Mouse (Mus musculus): ENCODE results near the gene Ttll11. TPM values are rescaled to one million over a fixed set of nuclear protein-coding genes. Genes with fewer than 3 reads are reported as not detected.

Gene Ttll11
- polyA plus RNA-seq, 1 experiment from 2014 or later: 1.8 TPM

GRCm38 (mm10) chr2:35924947-35925346 lies 54.8 kb downstream of the Ttll11 start:
- Histone ChIP-seq H3K9me3 (replicated peaks) (no peaks in the 10 kb centered on the region), H3K4me2 (no peak overlapping the region), H3K4me1 (no peaks in the 10 kb centered on the region), H3K27me3 (no peaks in the 10 kb centered on the region), H3K27ac (no peak overlapping the region), H3K9ac (no peak overlapping the region), H3K36me3 (ENCODE audit: poor library complexity, severe bottlenecking) (no peaks in the 10 kb centered on the region), H3K4me3 (no peak overlapping the region)
- WGBS: 73% methylated on average over 4 of the region's 4 CpGs
- no peak for ATAC-seq

DNA sequence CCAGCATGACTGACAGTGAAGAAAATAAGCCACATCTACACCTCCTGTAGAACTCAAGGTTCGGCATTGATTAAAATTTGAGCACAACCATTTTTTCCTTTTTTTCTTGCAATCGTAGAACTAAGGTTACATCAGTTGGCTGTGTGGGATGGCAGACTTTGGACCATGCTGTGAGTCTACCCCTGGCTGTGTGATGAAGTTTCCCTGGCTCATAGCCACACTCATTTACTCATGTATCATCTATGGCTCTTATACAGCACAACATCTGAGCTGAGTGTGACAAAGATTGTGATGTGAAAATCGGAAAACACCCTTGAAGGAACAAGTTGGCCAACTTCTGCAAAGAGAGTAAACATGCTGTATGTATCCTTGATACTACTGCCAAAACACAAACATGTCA lies 56.8 kb downstream of the Ttll11 start:
- 83% methylated on average over 3 of the region's 3 CpGs for WGBS
- ATAC-seq: no peak

GRCm38 (mm10) chr2:35912090-35912489 lies 67.6 kb downstream of the Ttll11 start:
- no peaks in the 10 kb centered on the region for H3K36me3 ChIP-seq (ENCODE audit: poor library complexity, severe bottlenecking)
- 68% methylated on average over 4 of the region's 4 CpGs for WGBS
- H3K27me3 ChIP-seq: no peaks in the 10 kb centered on the region
- no peaks in the 10 kb centered on the region for H3K4me1 ChIP-seq
- H3K27ac ChIP-seq: no peak overlapping the region
- no peaks in the 10 kb centered on the region; the same call in 1 of the 2 replicates for H3K9me3 ChIP-seq (replicated peaks)
- H3K4me2 ChIP-seq: no peak overlapping the region
- no peak overlapping the region for H3K4me3 ChIP-seq
- ATAC-seq: no peak
- H3K9ac ChIP-seq: no peak overlapping the region

More for the DNA sequence above, 56.8 kb downstream of the Ttll11 start:
- Histone ChIP-seq H3K9ac (no peak overlapping the region), H3K9me3 (replicated peaks) (no peaks in the 10 kb centered on the region), H3K27me3 (no peaks in the 10 kb centered on the region), H3K4me2 (no peak overlapping the region), H3K27ac (no peak overlapping the region), H3K4me1 (no peaks in the 10 kb centered on the region), H3K4me3 (no peak overlapping the region), H3K36me3 (ENCODE audit: poor library complexity, severe bottlenecking) (no peaks in the 10 kb centered on the region)

GRCm38 (mm10) chr2:35911675-35912074 lies 68.0 kb downstream of the Ttll11 start:
- Histone ChIP-seq H3K4me1 (no peaks in the 10 kb centered on the region), H3K9ac (no peak overlapping the region), H3K4me3 (no peak overlapping the region), H3K27ac (no peak overlapping the region), H3K36me3 (ENCODE audit: poor library complexity, severe bottlenecking) (no peaks in the 10 kb centered on the region), H3K4me2 (no peak overlapping the region), H3K27me3 (no peaks in the 10 kb centered on the region), H3K9me3 (replicated peaks) (no peaks in the 10 kb centered on the region; the same call in 1 of the 2 replicates)
- 77% methylated on average over 1 of the region's 1 CpGs for WGBS
- ATAC-seq: no peak

GRCm38 (mm10) chr2:35910740-35911139 lies 69.0 kb downstream of the Ttll11 start:
- Histone ChIP-seq H3K36me3 (ENCODE audit: poor library complexity, severe bottlenecking) (no peaks in the 10 kb centered on the region), H3K4me3 (no peak overlapping the region), H3K4me1 (no peaks in the 10 kb centered on the region), H3K9me3 (replicated peaks) (no peaks in the 10 kb centered on the region; the same call in 1 of the 2 replicates), H3K9ac (no peak overlapping the region), H3K27ac (no peak overlapping the region), H3K27me3 (no peaks in the 10 kb centered on the region), H3K4me2 (no peak overlapping the region)
- 60% methylated on average over 9 of the region's 9 CpGs for WGBS
- ATAC-seq: no peak

GRCm38 (mm10) chr2:35909353-35909752 lies 70.4 kb downstream of the Ttll11 start:
- Histone ChIP-seq H3K36me3 (ENCODE audit: poor library complexity, severe bottlenecking) (no peaks in the 10 kb centered on the region), H3K4me3 (no peak overlapping the region), H3K27ac (no peak overlapping the region), H3K27me3 (no peaks in the 10 kb centered on the region), H3K4me1 (no peaks in the 10 kb centered on the region), H3K9ac (no peak overlapping the region), H3K4me2 (no peak overlapping the region), H3K9me3 (replicated peaks) (no peaks in the 10 kb centered on the region; the same call in 1 of the 2 replicates)
- 98% methylated on average over 4 of the region's 4 CpGs for WGBS
- ATAC-seq: no peak

- Histone ChIP-seq H3K4me1 (no peaks in the 10 kb centered on the region), H3K9ac (no peak overlapping the region), H3K36me3 (ENCODE audit: poor library complexity, severe bottlenecking) (no peaks in the 10 kb centered on the region), H3K27ac (no peak overlapping the region), H3K9me3 (replicated peaks) (no peaks in the 10 kb centered on the region; the same call in 1 of the 2 replicates), H3K4me3 (no peak overlapping the region), H3K4me2 (no peak overlapping the region), H3K27me3 (no peaks in the 10 kb centered on the region)
- no peak for ATAC-seq
- WGBS: 79% methylated on average over 6 of the region's 6 CpGs
Measured at GRCm38 (mm10) chr2:35907578-35907977, 72.1 kb downstream of the Ttll11 start.

DNA sequence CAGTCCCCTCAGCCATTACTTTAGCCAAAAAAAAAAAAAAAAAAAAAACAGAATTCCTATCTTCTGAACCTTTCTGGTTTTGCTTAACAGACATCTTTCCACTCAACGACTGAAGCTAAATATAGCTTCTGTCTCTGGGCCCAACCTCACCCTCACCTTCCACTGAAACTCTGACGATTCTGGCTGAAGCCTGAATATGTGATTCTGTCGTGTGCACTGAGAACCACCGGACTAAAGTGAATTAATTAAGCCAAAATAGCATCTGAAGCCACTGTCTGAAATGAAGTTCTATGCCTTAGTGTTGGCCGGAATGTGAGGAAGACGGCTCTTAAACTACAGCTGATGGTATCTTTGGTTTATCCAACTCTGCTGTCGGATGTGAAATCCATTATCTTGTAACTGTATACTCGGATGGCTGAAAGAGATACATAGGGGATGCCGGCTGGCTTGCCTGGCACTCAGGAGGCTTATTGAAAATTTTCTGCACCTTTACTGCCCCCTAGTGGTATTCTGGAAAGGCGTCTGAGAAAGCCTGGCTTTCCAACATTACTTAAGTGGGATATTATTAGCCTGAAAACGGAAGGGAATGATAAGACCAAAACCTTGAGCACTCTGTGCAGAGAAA lies 73.4 kb downstream of the Ttll11 start:
- Histone ChIP-seq H3K27me3 (no peaks in the 10 kb centered on the region), H3K9ac (no peak overlapping the region), H3K4me3 (no peak overlapping the region), H3K36me3 (ENCODE audit: poor library complexity, severe bottlenecking) (no peaks in the 10 kb centered on the region), H3K9me3 (replicated peaks) (no peaks in the 10 kb centered on the region; the same call in 1 of the 2 replicates), H3K4me2 (no peak overlapping the region), H3K27ac (no peak overlapping the region), H3K4me1 (no peaks in the 10 kb centered on the region)
- peak; percentile 79 for ATAC-seq
- WGBS: 22% methylated on average over 11 of the region's 11 CpGs

GRCm38 (mm10) chr2:35900845-35901244 lies 78.9 kb downstream of the Ttll11 start:
- no peak overlapping the region for H3K27ac ChIP-seq
- H3K9ac ChIP-seq: no peak overlapping the region
- no peaks in the 10 kb centered on the region for H3K4me1 ChIP-seq
- WGBS: 85% methylated on average over 2 of the region's 2 CpGs
- no peaks in the 10 kb centered on the region for H3K9me3 ChIP-seq (replicated peaks)
- H3K36me3 ChIP-seq (ENCODE audit: poor library complexity, severe bottlenecking): no peaks in the 10 kb centered on the region
- no peak for ATAC-seq
- H3K4me3 ChIP-seq: no peak overlapping the region
- H3K27me3 ChIP-seq: no peaks in the 10 kb centered on the region
- no peak overlapping the region for H3K4me2 ChIP-seq

- Histone ChIP-seq H3K4me2 (no peak overlapping the region), H3K27me3 (no peaks in the 10 kb centered on the region), H3K4me1 (no peaks in the 10 kb centered on the region), H3K9ac (no peak overlapping the region), H3K4me3 (no peak overlapping the region), H3K9me3 (replicated peaks) (no peaks in the 10 kb centered on the region), H3K36me3 (ENCODE audit: poor library complexity, severe bottlenecking) (no peaks in the 10 kb centered on the region), H3K27ac (no peak overlapping the region)
- WGBS: 94% methylated on average over 3 of the region's 3 CpGs
- ATAC-seq: no peak
Measured at GRCm38 (mm10) chr2:35899712-35900111, 80.0 kb downstream of the Ttll11 start.

DNA sequence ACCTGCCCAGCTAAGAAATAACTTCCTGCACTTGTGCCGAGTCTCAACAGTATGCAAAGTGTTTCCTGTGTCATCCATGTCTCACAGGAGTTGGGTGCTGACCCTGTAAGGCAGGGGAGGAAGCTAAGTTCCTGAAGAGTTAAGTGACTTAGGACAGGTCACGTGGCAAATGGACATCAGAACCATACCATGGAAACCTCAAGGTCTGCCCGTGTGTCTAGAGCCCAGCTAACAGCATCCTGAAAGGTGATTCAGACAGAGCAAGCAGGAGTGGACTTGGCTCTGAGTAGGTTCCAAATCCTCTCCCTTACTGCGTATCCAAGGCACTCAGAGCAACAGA lies 80.6 kb downstream of the Ttll11 start:
- no peaks in the 10 kb centered on the region for H3K36me3 ChIP-seq (ENCODE audit: poor library complexity, severe bottlenecking)
- H3K4me1 ChIP-seq: no peaks in the 10 kb centered on the region
- no peak overlapping the region for H3K27ac ChIP-seq
- no peak for ATAC-seq
- WGBS: 82% methylated on average over 4 of the region's 4 CpGs
- no peak overlapping the region for H3K4me3 ChIP-seq
- no peak overlapping the region for H3K9ac ChIP-seq
- H3K27me3 ChIP-seq: no peaks in the 10 kb centered on the region
- no peaks in the 10 kb centered on the region for H3K9me3 ChIP-seq (replicated peaks)
- no peak overlapping the region for H3K4me2 ChIP-seq

DNA sequence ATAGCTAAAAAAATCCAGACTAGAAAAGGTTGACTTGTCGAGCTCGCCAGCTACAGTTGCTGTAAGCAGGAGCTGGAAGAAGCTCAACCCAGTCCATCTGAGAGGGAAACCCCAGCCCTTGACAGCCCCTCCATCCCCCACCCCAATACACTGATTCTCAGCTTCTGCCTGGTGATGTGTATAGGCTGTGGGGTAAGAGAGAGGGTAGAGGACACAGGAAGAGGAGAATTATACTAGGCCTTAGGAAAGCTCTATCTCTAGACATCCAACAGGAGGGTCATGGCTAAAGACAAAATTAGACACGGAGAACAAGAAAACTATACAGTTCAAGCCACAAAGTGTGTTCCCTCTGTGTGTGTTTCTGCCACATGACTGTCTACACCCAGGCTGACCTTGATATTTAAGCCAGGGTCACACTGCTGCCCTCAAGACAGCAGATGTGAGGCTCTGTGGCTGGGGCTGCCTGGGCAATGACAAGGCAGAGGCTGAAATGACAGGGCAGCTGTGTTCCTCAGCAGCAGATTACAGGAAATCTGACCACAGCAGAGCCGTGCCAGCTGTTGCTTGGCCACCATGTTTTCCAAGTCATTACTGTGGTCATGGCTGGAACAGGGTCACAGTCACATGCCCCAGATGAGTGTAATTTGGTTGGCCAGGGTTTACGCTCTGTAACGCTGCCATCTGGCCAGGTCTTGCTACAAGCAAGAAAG lies 81.1 kb downstream of the Ttll11 start:
- Histone ChIP-seq H3K4me1 (no peaks in the 10 kb centered on the region), H3K9me3 (replicated peaks) (no peaks in the 10 kb centered on the region), H3K27me3 (no peaks in the 10 kb centered on the region), H3K27ac (no peak overlapping the region), H3K4me2 (no peak overlapping the region), H3K36me3 (ENCODE audit: poor library complexity, severe bottlenecking) (no peaks in the 10 kb centered on the region), H3K9ac (no peak overlapping the region), H3K4me3 (no peak overlapping the region)
- no peak for ATAC-seq
- WGBS: 88% methylated on average over 6 of the region's 6 CpGs

DNA sequence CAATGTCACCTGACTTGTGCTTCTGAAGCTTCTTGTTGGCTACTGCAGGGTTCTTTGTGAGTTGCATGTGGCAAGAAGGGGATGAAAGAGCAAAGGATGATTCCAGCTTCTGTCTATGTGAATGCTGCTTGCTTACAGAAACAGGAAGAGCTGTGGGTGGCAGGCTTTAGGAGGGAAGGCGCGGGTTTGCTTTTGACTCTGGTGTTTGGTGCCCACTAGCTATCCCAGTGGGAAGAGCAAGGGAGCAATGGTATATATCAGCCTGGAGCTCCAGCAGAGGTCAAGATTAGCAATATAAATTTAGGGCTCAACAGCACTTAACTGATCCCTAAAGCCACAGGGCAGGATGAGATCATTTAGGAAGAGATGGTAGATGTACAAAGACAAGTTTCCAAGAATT lies 82.6 kb downstream of the Ttll11 start:
- WGBS: 92% methylated on average over 2 of the region's 2 CpGs
- H3K9me3 ChIP-seq (replicated peaks): no peaks in the 10 kb centered on the region
- H3K4me1 ChIP-seq: no peaks in the 10 kb centered on the region
- H3K4me3 ChIP-seq: no peak overlapping the region
- H3K4me2 ChIP-seq: no peak overlapping the region
- H3K9ac ChIP-seq: no peak overlapping the region
- H3K27me3 ChIP-seq: no peaks in the 10 kb centered on the region
- no peaks in the 10 kb centered on the region for H3K36me3 ChIP-seq (ENCODE audit: poor library complexity, severe bottlenecking)
- no peak for ATAC-seq
- H3K27ac ChIP-seq: no peak overlapping the region
